Mouse (Mus musculus) liver, embryonic 12.5 days (tissue): ENCODE results near the gene Phxr2. TPM values are rescaled to one million over a fixed set of nuclear protein-coding genes. Genes with fewer than 3 reads are reported as not detected.

Experiments used
- ATAC-seq: fragments of 200-750 bp; cut with Nextera tagmentation; 2 replicates; pipeline ENCODE4 v1.8.0; 2017; ENCODE audit warnings: moderate number of reproducible peaks, mild to moderate bottlenecking, moderate library complexity
- H3K27ac ChIP-seq: fragments of 300-500 bp; sonication (generic); 2 replicates; pipeline ENCODE4 v1.5.1; 2016; ENCODE audit warnings: mild to moderate bottlenecking
- H3K27me3 ChIP-seq: fragments of 300-500 bp; sonication (generic); replicated peaks from 2 replicates; pipeline ENCODE4 v1.6.1; 2016; ENCODE audit warnings: mild to moderate bottlenecking, moderate library complexity
- H3K36me3 ChIP-seq: fragments of 300-500 bp; sonication (generic); 2 replicates; pipeline ENCODE4 v1.6.1; 2016; ENCODE audit warnings: mild to moderate bottlenecking, moderate library complexity
- H3K4me1 ChIP-seq: fragments of 300-500 bp; sonication (generic); 2 replicates; pipeline ENCODE4 v1.6.1; 2016
- H3K4me2 ChIP-seq: fragments of 300-500 bp; sonication (generic); 2 replicates; pipeline ENCODE4 v1.6.1; 2016; ENCODE audit warnings: mild to moderate bottlenecking, moderate library complexity
- H3K4me3 ChIP-seq: fragments of 300-500 bp; sonication (generic); 2 replicates; pipeline ENCODE4 v1.5.1; 2016; ENCODE audit warnings: mild to moderate bottlenecking, moderate library complexity
- H3K9ac ChIP-seq: fragments of 300-500 bp; sonication (generic); 2 replicates; pipeline ENCODE4 v1.6.1; 2016; ENCODE audit warnings: mild to moderate bottlenecking, moderate library complexity
- H3K9me3 ChIP-seq: fragments of 300-500 bp; sonication (generic); replicated peaks from 2 replicates; pipeline ENCODE4 v1.6.1; 2016; ENCODE audit warnings: mild to moderate bottlenecking, moderate library complexity
- WGBS: fragments of 180-500 bp; shearing (Covaris S2); methylation state at CpG from one replicate; pipeline ENCODE4 v1.1.7; 2016; ENCODE audit not compliant: insufficient replicate concordance; 5-methylcytosine and 5-hydroxymethylcytosine counted together
- polyA plus RNA-seq: library from polyadenylated mRNA; unstranded; fragments of >200 nt; fragmentation: Nextera tagmentation; extraction: Ambion mirVana; gene quantifications from 2 replicates; pipeline ENCODE4 v1.2.1, GENCODE M21; 2016

Gene Phxr2
- polyA plus RNA-seq = not detected in 2 replicates

DNA sequence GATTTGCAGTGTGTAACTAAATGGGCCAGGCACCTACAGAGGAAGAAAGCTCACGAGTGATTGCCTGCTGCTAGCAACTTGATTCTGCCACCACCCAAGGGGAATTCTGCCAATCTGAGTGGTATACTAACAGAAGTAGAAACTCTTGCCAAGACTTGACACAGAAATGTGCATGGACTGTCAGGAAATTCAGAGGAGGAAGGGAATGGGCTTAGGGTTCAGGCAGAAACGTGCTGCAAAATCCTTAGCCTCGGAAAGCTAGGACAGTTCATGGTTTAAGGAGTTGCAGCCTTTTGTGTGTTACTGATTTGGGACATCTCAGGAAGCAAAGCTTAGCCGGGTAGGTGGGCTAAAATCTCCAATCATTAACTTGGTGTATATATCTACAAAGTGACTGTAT is at the start of gene Phxr2:
Gene Phxr2 (minus strand): TSS at position 101 of the 400 bp plus-strand sequence.
- Histone ChIP-seq H3K27ac (no peak within 1 kb of the TSS), H3K36me3 (peaks cover 16% of the 10 kb centered on the region; the same call in 1 of the 2 replicates), H3K9ac (no peak within 1 kb of the TSS), H3K9me3 (no peaks in the 10 kb centered on the region), H3K4me2 (no peak within 1 kb of the TSS), H3K4me1 (peaks cover 8% of the 10 kb centered on the region; the same call in 1 of the 2 replicates), H3K4me3 (no peak within 1 kb of the TSS), H3K27me3 (no peaks in the 10 kb centered on the region)
- 73% methylated on average over 4 of the region's 4 CpGs for WGBS
- no peak for ATAC-seq

DNA sequence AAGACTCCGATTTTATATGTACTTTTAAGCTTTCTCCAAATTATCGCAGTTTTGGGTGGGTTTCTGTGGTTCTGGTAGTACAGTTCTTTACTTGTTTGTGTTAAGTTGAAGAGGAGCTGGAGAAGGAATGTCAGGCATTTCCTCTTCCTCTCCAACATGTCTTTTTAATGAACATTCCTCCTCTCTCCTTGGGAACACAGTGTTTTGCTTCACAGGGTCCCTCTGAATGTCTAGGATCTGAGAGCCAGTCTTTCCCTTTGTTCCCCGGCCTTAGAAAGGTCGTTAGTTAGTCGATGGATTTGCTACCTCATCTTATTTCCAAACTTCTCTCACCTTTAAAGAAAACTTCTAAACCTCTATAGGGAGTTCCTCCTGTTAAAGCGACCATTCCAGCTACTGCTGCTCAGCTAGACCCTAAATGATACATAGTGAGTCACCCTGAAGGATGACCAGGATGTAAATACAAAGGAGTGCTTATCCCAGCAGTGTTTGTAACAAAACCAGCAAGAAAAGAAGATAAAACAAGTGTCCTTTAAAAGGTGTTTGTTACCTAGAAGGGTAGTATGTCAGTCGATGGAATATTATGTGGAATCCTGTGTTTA is 46.9 kb upstream of the Phxr2 start:
- no peaks in the 10 kb centered on the region for H3K9me3 ChIP-seq
- H3K4me2 ChIP-seq = no peak overlapping the region
- no peaks in the 10 kb centered on the region for H3K27me3 ChIP-seq
- H3K9ac ChIP-seq = no peak overlapping the region
- 54% methylated on average over 7 of the region's 7 CpGs for WGBS
- no peak for ATAC-seq
- H3K27ac ChIP-seq = no peak overlapping the region
- no peaks in the 10 kb centered on the region for H3K36me3 ChIP-seq
- peaks cover 17% of the 10 kb centered on the region for H3K4me1 ChIP-seq
- H3K4me3 ChIP-seq = no peak overlapping the region

DNA sequence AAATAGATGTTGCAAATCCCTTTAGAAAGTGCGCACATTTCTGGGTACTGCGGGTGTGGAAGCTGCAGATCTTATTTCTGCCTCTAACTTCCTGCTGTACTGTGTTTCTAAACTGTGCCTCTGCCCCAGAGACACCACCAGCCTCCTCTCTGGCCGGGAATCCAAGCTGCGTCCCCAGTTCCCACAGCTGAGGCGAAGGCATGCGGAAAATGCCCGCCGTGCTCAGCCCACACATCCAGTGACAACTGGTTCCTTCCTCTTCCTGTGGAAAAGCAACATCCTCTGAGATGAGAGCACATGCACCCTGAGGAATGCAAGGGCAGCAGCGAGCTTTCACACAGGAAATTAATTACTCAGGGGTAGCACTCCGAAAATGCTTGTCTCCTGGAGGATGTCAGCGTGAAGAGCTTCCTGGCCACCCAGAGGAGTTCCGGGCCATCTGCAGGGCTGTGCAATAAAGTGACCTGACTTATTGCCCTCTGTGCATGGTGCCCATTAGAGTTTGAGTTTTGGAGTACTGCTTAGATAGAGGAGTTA is 45.9 kb upstream of the Phxr2 start:
- peak overlapping the region; percentile 58 for H3K27ac ChIP-seq
- no peaks in the 10 kb centered on the region for H3K27me3 ChIP-seq
- no peaks in the 10 kb centered on the region for H3K9me3 ChIP-seq
- no peak overlapping the region for H3K4me2 ChIP-seq
- WGBS = 29% methylated on average over 12 of the region's 12 CpGs
- ATAC-seq = peak; percentile 51
- no peaks in the 10 kb centered on the region for H3K36me3 ChIP-seq
- H3K9ac ChIP-seq = no peak overlapping the region
- H3K4me3 ChIP-seq = no peak overlapping the region
- H3K4me1 ChIP-seq = peaks cover 17% of the 10 kb centered on the region

DNA sequence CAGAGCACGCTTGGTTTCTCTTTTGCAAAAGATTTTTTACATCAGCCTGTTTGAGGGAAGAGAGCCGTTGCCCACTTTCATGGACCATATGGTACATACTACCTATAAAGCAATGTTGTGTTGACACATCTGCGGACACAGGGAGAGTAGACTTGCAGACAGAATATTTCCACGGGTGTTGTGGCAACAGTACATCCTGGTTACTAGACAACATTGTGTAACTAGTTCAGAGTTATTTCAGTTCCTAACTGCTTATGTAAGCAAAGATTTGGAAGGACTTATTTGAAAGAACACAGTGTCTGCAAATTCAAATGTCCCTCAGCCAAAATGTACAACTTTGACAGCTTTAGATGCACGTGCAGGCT is 43.6 kb upstream of the Phxr2 start:
- 66% methylated on average over 5 of the region's 5 CpGs for WGBS
- Histone ChIP-seq H3K4me2 (no peak overlapping the region), H3K4me1 (peaks cover 17% of the 10 kb centered on the region), H3K36me3 (no peaks in the 10 kb centered on the region), H3K4me3 (no peak overlapping the region), H3K27ac (0 out of 2 replicates have a peak overlapping the region, but pooled peaks have one; percentile 23), H3K9me3 (no peaks in the 10 kb centered on the region), H3K27me3 (no peaks in the 10 kb centered on the region), H3K9ac (no peak overlapping the region)
- ATAC-seq = no peak

DNA sequence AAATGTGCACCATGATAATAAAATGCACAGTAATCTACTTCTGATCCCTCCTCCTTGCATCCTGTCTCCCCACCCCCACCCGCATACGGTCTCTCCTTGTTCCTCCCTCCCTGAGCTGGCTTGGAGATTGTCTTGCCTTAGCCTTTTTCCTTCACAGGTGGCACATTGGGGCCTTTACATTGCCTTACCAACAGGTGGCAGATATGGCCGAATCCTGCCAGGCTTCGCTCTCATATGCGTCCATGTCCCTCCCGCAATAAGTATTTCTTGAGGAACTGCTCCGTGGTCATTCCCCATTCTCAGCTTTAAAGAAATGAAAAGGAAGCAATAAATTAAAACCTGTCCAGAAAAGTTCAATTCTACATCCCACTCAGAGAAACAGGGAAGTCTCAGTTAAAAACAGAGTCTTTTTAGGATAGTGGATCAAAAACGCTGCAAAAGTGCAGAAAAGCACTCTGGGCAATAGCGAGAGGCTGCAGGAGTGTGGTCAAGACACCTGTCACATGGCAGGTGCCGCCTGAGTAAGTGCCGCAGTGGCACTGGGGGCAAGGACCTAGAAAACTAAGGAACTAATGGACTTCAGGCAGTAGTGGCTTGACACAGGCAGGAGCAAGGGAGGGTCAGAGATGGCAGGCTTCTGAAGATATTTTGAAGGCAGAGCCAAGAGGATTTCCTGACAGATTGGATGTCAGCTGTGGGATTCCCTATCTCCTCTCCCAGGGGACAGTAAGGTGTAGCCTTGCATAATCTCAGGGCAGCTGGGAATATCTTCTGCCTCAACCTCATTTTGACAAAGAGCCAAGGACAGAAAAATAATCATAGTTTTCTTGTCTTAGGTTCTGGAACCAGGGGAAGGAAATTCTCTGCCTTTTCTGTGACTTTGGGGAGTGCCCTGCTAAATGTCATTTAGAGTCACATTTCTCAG is 43.0 kb upstream of the Phxr2 start:
- no peaks in the 10 kb centered on the region for H3K36me3 ChIP-seq
- H3K4me3 ChIP-seq = no peak overlapping the region
- H3K4me2 ChIP-seq = no peak overlapping the region
- 0 out of 2 replicates have a peak overlapping the region, but pooled peaks have one; percentile 23 for H3K27ac ChIP-seq
- H3K9ac ChIP-seq = no peak overlapping the region
- no peaks in the 10 kb centered on the region for H3K9me3 ChIP-seq
- no peaks in the 10 kb centered on the region for H3K27me3 ChIP-seq
- 66% methylated on average over 11 of the region's 11 CpGs for WGBS
- peaks cover 17% of the 10 kb centered on the region for H3K4me1 ChIP-seq
- no peak for ATAC-seq

DNA sequence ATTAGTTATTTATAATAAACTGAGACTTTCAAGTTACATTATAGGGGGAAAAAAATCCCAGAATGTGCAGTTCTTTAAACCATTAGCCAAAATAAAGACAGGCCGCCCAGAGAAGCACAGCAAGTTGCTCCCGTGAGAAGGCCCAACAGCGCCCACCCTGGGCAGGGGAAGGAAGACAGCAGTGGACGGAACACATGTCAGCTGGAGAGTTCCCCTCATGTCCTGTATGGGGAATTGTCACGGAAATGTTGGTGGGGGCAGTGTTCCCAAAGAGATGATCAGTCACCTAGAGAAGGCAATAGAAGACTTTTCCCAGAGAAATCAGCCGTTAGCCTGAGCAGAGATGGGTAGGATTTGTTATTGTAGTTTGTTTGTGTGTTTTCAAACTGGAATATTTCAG is 42.3 kb upstream of the Phxr2 start:
- no peak overlapping the region for H3K27ac ChIP-seq
- no peaks in the 10 kb centered on the region for H3K9me3 ChIP-seq
- no peak overlapping the region for H3K9ac ChIP-seq
- peaks cover 17% of the 10 kb centered on the region for H3K4me1 ChIP-seq
- no peaks in the 10 kb centered on the region for H3K36me3 ChIP-seq
- no peak for ATAC-seq
- H3K4me2 ChIP-seq = no peak overlapping the region
- H3K4me3 ChIP-seq = no peak overlapping the region
- H3K27me3 ChIP-seq = no peaks in the 10 kb centered on the region
- whole genome bisulfite sequencing = 61% methylated on average over 6 of the region's 6 CpGs

GRCm38 (mm10) chr10:99166392-99166791 is 40.3 kb upstream of the Phxr2 start:
- ATAC-seq = no peak

GRCm38 (mm10) chr10:99165751-99166282 is 39.7 kb upstream of the Phxr2 start:
- H3K4me1 ChIP-seq = peaks cover 9% of the 10 kb centered on the region
- no peak overlapping the region for H3K9ac ChIP-seq
- H3K27me3 ChIP-seq = no peaks in the 10 kb centered on the region
- H3K9me3 ChIP-seq = no peaks in the 10 kb centered on the region
- H3K27ac ChIP-seq = no peak overlapping the region; the same call in 1 of the 2 replicates
- WGBS = 63% methylated on average over 7 of the region's 7 CpGs
- H3K36me3 ChIP-seq = peaks cover 3% of the 10 kb centered on the region; the same call in 1 of the 2 replicates
- no peak overlapping the region for H3K4me3 ChIP-seq
- no peak overlapping the region for H3K4me2 ChIP-seq
- peak; percentile 61; the same call in 1 of the 2 replicates for ATAC-seq

More at GRCm38 (mm10) chr10:99166392-99166791, 40.3 kb upstream of the Phxr2 start:
- 76% methylated on average over 3 of the region's 3 CpGs for WGBS
- H3K9ac ChIP-seq = no peak overlapping the region
- no peak overlapping the region for H3K4me2 ChIP-seq
- 0 out of 2 replicates have a peak, but pooled peaks cover 3% of the 10 kb centered on the region for H3K36me3 ChIP-seq
- H3K27me3 ChIP-seq = no peaks in the 10 kb centered on the region
- no peak overlapping the region for H3K27ac ChIP-seq
- peaks cover 13% of the 10 kb centered on the region for H3K4me1 ChIP-seq
- H3K9me3 ChIP-seq = no peaks in the 10 kb centered on the region
- no peak overlapping the region for H3K4me3 ChIP-seq

- no peak overlapping the region for H3K27ac ChIP-seq
- H3K4me1 ChIP-seq = peaks cover 9% of the 10 kb centered on the region
- no peaks in the 10 kb centered on the region for H3K9me3 ChIP-seq
- no peak overlapping the region for H3K4me2 ChIP-seq
- no peaks in the 10 kb centered on the region for H3K27me3 ChIP-seq
- H3K4me3 ChIP-seq = no peak overlapping the region
- WGBS = 49% methylated on average over 13 of the region's 13 CpGs
- H3K36me3 ChIP-seq = peaks cover 7% of the 10 kb centered on the region; the same call in 1 of the 2 replicates
- no peak overlapping the region for H3K9ac ChIP-seq
- no peak for ATAC-seq
These were observed 38.8 kb upstream of the Phxr2 start for GRCm38 (mm10) chr10:99164871-99165477.

DNA sequence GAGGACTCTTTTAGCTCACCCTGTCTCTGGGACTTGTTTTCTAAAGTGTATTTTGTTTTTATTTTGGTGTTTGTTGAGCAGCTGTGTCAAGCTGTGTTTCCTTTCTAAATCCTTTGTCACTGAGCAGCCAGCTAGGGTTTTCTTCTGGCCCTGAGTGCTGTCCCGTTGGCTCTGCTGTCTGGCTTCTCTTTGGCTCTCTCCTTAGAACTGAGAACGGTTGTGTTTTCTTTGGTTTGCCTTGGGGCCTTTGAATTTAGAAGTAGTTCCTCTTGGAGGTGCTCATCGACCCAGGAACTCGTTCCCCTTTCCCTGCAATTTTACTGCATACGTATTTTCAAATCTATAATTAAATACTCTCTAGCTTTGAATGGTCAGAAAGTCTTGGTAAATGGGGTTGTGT is 36.9 kb upstream of the Phxr2 start:
- no peaks in the 10 kb centered on the region for H3K27me3 ChIP-seq
- H3K4me3 ChIP-seq = no peak overlapping the region
- peaks cover 9% of the 10 kb centered on the region; the same call in 1 of the 2 replicates for H3K36me3 ChIP-seq
- no peaks in the 10 kb centered on the region for H3K4me1 ChIP-seq
- no peak overlapping the region for H3K9ac ChIP-seq
- H3K4me2 ChIP-seq = no peak overlapping the region
- no peak overlapping the region for H3K27ac ChIP-seq
- H3K9me3 ChIP-seq = no peaks in the 10 kb centered on the region
- WGBS = 86% methylated on average over 5 of the region's 5 CpGs
- no peak for ATAC-seq

GRCm38 (mm10) chr10:99161987-99162582 is 36.0 kb upstream of the Phxr2 start:
- 38% methylated on average over 8 of the region's 8 CpGs for WGBS

More at GRCm38 (mm10) chr10:99161987-99162582, 36.0 kb upstream of the Phxr2 start:
- no peak for ATAC-seq
- Histone ChIP-seq H3K4me1 (no peaks in the 10 kb centered on the region), H3K27me3 (no peaks in the 10 kb centered on the region), H3K4me2 (no peak overlapping the region), H3K4me3 (no peak overlapping the region), H3K9me3 (no peaks in the 10 kb centered on the region), H3K9ac (no peak overlapping the region), H3K36me3 (peaks cover 9% of the 10 kb centered on the region; the same call in 1 of the 2 replicates), H3K27ac (no peak overlapping the region)
